Mouse (Mus musculus): ENCODE data around the gene Recql5.

The Recql5 gene

DNA sequence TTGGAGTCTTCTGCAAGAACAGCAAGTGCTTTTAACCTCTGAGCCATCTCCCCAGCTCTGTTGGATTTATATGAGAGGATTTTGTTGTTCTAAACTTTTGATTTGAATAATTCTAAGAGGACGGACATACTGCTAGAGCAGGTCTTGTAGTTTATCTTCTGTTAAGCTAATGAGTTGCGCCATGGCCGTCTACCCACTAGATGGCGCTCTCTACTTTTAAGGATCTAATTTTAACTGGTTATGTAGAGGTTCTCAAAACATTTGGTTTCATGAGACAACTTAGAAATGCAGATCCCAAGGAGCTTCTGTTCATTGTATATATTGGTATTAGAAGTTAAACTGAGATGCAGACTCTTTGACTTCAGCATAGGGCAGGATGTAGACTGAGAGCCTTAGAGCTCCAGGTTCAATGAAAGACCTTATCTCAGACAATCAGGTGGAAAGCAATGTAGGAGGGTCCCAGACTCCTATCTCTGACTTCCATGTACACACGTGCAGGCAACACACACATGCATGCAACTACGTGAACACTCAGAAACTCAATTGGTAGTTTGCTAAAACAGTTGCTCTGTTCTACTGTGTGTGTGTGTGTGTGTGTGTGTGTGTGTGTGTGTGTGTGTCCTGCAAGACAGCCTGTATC, 6.5 kb upstream of the Recql5 start:
- peak; percentile 48 to 76 for DNase-seq (ENCODE audit: low spot score in 2 of 2)

DNA sequence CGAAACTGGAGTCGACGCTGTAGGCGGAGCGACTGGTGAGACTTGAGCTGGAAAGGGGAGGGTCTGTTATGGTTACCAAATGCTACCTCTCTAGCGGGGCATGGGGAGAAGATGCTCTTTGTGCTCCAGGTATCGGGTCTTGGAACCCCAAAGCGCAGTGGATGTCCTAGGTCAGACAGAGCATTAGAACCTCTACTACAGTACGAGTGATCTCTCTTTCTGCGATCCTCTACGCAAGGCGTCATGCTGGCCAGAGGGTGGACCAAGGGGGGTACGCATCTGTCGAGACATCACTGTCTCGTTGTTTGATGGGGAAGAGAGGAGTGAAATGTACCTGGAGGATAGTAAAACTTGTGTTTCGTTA, 452 bp upstream of the Recql5 start:
- no peak for DNase-seq (ENCODE audit: low spot score in 2 of 2)

DNA sequence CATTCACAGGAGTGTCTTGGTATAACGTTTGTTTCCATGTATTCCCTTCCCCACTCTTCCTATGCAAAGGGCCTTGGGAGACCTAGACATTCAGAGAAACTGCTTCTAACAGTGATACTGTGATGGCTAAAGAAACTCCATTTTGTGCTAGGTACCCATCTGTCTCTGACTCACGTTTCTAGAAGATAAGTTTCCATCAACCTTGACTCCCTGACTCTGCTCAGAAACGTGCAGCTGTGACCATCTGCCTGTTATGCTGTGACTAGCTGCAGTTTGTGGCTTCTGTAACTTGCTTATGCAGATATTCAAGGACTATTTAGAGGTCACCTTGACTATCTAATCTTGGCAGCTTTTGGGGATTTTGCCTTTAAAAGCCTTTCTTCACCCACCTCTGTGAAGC, 2.0 kb downstream of the Recql5 start:
- no peak for DNase-seq (ENCODE audit: low spot score in 2 of 2)

DNA sequence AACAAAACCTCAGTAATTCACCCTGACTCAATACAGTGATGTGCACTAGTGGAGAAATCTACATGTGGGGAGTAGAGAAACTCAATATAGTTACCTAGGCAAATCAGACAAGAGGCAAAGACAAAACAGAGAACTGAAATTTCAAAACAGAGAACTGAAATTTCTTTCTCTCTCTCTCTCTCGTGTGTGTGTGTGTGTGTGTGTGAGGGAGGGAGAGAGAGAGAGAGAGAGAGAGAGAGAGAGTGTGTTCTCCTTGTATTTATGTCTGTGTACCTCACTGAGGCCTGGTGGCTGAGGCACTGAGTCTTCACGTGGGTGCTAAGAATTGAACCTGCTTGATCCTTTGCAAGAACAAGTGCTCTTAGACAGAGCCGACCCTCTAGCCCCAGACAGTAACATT, 3.5 kb downstream of the Recql5 start:
- DNase-seq (ENCODE audit: low spot score in 2 of 2) = no peak

DNA sequence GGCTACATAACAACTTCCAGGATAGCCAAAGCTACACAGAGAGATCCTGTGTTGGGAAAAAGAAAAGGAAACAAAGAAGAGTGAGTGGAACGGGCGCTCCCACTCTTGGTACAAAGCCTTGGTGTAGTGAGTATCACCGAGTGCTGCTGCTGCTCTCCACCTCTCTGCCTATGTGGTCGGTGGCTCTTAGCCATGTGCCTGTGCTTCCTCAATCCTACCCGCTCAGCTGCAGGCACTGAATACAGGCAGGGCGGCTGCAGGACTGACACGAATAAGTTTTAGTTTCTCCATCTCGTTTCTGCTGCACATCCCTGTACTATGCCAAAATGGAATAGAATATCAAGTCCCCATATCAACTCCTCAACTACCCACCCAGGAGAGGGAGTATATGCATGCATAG, 4.2 kb downstream of the Recql5 start:
- DNase-seq (ENCODE audit: low spot score in 2 of 2) = peak in 1 of 2 experiments; percentile 47

DNA sequence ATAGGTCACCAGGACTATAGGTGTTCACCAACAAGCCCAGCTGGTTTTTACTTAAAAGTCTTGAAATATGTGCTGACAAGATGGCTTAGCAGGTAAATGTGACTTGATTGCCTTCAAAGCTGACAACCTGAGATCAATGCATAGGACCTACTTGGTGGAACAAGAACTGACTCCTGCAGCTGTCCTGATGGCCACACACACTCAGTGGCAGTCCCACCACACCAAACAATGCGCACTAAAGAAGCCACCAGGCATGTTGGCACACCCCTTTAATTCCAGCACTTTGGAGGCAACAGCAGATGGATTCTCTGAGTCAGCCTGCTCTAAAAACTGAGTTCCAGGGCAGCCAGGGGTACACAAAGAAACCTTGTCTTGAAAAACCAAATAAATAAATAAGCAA, 11.3 kb downstream of the Recql5 start:
- no peak for DNase-seq (ENCODE audit: low spot score in 2 of 2)

DNA sequence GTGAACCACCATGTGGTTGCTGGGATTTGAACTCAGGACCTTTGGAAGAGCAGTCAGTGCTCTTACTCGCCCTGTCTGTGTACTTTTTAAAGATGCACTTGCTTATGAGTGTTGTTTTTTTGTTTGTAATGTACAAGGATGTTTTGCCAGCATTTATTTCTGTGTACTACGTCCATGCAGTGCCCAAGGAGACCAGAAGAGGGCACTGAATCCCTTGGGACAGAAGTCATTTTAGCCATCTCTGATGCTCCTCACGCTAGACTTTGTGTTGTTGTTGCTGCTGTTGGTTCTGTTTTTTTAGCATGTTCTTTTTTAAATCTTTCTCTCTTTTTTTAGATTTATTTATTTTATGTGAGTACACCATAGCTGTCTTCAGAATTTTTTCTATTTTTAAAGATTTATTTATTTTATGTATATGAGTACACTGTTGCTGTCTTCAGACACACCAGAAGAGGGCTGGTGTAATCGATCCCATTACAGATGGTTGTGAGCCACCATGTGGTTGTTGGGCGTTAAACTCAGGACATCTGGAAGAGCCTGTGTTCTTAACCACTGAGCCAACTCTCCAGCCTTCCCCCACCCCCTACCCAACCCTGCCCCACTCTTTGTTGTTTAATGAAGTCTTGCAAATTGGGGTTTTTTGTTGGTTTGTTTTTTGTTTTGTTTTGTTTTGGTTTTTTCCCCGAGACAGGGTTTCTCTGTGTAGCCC, 13.0 kb downstream of the Recql5 start:
- DNase-seq (ENCODE audit: low spot score in 2 of 2) = peak; percentile 70 to 81

DNA sequence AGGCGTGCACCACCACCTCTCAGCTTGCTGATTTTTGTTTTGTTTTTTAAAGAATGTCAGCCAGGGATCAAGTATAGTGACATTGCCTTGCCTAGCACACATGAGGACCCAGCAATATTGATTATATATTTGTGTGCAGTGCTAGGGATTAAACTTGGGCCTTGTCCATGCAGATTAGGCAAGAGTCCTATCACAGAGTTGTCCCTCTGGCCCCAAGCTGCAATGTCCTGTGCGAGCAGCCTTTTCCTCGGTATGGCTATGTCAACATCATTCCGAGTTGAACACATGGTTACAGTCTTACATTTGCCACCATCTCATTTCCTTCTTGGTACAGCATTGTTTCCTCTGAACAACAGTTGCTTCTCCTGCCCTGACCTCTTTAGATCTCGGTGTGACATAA, 14.2 kb downstream of the Recql5 start:
- DNase-seq (ENCODE audit: low spot score in 2 of 2) = no peak

DNA sequence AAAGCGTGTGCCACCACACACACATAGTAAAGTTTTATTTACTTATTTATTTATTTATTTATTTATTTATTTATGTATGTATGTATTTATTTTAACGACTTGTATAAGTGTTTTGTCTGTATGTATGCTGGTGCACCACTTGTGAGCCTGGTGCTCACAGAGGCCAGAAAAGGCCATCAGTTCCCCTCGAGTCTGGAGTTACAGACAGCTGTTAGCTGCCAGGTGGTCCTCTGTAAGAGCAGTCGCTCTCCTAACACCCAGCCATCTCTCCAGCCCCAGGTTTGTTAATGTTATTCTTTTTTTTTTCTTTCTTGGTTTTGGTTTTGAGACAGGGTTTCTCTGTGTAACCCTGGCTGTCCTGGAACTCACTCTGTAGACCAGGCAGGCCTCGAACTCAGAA, 14.6 kb downstream of the Recql5 start:
- no peak for DNase-seq (ENCODE audit: low spot score in 2 of 2)

DNA sequence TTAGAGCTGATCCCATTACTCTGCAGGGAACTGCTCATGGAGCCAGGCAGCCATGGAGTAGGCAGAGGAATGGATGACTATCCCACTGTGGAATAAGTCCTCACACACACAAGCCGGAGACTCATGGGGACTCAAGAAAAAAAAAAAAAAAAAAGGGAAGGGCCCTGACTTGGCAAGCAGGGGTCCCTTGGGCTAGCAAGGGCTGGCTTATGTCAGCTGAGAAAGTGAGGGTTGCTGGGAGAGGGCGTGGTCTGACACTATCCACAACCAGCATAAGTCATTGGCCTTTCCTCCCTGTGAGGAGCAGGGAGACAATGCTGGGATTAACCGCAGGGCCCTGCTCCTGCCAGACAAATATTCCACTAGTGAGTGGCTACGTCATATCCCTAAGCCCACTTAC, 16.7 kb downstream of the Recql5 start:
- no peak for DNase-seq (ENCODE audit: low spot score in 2 of 2)

DNA sequence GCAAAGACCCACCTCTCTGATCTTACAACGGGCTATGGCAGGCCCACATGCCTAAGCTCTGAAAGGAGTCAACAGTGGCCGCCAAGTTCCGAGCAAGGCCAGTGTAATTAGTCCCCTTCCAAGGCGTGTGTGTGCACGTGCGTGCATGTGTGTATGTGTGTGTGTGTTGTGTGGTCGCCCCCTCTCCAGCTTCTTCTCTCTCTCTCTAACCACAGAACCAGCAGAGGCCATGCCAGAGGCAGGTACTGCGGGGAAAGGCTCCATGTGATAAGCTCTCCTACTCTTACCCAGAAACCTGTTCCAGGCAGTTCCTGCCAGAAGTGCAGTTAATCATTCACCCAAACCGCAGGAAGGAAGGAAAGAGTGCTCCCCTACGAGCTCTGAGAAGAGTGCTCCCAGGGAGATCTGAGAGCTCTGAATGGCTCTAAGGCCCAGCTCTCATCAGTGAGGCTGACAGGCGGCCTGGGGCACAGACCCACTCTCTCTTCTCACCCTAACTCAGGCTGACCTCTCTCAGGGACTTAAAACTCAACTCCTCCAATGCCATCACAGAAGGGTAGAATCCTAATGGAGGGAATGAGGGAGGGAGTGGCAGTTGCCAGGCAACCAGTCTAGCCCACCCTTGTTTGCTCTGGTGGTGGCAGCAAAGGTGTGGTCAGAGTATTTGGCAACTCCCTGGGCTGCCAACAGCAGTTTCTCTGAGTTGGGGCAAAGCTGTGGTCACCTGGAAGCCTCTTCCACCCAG, 21.5 kb downstream of the Recql5 start, which contains the start of gene Smim6:
Gene Smim6 (plus strand): TSS at position 386 of the 745 bp plus-strand sequence.
- DNase-seq (ENCODE audit: low spot score in 2 of 2) = peak; percentile 50 to 59

DNA sequence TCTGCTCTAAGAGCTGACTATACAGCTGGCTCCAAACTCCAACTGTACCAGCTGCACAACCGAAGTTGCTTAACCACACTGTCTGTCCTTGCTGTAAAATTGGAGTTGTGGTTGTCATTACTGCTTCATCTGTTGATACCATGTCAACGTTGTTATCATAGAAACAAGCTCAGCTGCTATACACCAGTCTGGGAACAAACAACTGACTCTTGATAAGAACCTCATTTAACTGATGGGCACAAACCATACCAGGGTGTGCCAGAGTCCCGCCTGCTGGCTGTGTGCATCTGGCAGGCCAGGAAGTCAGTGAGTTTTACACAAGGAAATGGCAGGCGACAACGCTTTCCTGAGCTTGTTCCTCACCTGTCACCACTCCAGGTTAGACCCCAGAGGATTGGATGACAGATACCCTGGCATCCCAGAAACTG, 22.1 kb downstream of the Recql5 start:
- DNase-seq (ENCODE audit: low spot score in 2 of 2) = peak in 1 of 2 experiments; percentile 63

DNA sequence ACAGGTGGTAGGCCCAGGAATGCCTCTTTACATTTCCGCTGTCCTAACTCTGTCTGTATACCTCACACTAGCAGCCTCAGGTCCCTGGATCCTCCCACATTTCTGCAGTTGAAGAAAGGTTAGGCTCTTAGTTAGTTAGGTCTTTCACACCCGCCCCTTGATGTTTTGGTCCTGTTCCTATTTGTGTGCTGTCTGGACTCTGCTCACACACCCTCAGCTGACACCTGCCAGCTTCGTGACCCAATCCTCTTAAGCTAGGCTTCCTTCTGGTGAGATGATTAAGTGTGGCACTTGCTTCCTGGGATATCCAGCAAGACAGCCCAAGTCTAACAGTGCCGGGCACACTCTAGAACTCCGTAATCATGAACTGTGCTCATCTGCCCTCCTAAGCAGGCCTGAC, 26.8 kb downstream of the Recql5 start:
- DNase-seq (ENCODE audit: low spot score in 2 of 2) = no peak

DNA sequence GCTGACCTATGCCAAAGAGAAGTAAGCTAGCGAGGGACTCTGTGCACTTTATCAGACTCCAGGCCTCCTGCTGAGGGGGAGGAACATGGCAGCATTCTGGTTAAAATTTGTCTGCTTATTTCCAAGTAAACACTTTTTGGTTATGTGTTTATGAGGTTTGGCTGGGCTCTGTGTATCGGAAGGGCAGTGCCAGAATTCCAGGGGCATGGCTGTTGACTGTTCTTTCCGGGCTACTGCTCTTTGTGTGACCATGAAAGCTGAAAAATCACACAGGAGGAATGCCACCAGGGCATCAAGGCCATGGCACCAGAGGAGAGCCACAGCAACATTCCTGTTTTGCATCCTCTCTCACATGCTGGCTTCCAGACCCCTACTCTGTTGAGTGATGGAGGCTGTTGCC, 27.2 kb downstream of the Recql5 start:
- DNase-seq (ENCODE audit: low spot score in 2 of 2) = no peak

DNA sequence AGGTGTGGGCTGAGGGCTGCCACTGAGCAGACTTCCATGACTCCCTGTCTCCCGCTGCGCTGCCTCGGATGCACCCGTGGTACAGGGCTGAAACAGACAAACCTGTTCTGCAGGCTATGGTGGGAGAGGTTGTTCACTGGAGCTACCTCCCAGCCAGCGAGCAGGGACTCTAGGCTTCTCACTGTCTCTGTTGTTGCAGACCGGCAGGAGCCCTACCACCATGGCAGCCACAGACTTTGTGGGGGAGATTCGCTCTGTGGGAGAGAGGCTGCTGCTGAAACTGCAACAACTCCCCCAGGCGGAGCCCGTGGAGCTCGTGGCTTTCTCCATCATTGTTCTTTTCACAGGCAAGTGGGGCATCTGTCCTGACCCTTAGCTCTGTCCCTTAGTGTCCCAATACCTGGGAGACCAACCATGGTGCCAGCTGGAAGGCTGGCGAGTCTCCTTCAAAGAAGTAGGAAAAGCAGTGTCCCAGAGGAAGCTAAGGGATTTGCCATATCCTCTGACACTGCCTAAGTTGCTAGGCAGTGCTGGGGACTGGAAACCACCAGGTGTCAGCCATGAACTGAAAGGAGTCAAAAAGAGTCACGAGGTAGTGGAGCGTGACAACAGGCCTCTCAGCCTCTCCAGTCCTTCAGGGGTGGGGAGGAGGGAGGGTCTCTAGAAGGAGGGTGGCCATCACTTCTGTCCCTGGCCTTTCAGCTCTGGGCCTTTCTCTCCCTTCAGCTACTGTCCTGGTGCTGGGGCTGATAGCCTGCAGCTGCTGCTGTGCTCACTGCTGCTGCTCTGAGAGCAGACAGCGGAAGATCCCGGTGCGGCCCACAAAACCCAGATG, 28.1 kb downstream of the Recql5 start:
- no peak for DNase-seq (ENCODE audit: low spot score in 2 of 2)

DNA sequence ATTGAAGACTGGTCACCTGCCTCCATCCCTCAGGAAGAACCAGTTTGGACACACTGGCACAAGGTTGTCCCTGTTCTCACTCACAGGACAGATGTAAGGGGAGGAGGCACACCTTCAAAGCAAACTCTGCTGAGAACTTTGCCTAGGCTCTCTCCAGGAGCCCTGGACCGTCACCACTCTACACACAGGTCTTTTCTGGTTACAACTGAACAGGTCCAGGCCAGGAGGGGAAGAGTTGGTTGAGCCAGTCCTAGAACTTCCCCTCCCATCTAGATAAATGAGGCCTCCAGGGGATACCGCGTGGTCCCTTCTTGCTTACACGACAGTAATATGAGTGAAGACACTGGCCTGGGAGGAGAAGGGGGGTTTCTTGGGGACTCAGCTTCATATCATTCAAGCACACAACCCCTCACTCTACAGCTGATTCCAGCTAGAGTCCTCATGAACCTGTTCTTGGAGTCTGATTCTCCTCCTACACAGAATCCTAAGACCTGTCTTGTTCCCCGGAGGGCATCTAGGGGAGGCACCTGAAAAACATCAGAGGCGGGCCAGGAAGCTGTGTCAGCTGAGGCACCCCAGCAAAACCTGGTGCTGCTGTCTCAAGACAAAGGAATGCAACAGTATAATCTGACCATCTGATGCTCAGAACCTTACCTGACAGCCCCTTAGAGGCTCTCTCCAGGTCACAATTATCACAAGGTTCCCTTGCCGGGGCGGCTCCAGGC, 28.9 kb downstream of the Recql5 start:
- peak in 1 of 2 experiments; percentile 58 for DNase-seq (ENCODE audit: low spot score in 2 of 2)

DNA sequence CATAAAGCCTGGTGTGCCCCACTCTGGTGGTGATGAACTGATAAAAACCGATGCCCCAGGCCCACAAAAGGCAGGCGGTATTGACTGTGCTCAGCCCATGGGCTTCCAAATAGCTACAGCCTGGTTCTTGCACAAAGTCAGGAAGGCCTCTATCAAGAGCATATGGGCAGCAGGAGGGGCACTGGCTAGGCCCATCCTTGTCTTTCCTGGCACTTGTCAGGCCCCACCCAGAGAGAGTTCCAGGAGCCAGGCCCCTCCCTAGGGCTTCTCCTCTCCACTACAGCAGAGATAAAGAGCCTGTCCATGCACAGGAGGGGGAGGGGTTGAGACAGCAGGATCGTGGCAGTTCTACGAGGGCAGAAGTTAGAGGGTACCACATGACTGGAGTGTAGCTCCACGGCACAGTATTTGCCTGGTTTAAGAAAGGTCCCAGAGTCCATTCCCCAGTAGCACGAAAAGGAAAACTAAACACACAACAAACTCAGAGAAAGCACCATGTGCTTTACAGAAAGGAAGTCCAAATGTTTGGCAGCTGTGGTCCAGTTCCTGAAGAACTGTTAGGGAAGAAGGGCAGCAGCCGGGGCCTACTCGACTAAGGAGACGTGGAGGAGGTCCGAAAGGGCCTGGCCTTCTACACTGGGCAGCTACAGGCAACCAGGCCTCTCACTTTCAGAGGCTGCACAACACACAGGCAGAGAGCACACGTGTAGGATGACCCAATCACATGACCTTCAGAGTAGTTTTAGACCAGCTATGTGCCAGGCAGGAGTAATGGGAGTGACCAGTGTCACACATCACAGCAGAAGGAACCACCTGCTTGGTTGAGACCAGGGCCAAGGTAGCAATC, 29.7 kb downstream of the Recql5 start:
- peak; percentile 71 to 79 for DNase-seq (ENCODE audit: low spot score in 2 of 2)

DNA sequence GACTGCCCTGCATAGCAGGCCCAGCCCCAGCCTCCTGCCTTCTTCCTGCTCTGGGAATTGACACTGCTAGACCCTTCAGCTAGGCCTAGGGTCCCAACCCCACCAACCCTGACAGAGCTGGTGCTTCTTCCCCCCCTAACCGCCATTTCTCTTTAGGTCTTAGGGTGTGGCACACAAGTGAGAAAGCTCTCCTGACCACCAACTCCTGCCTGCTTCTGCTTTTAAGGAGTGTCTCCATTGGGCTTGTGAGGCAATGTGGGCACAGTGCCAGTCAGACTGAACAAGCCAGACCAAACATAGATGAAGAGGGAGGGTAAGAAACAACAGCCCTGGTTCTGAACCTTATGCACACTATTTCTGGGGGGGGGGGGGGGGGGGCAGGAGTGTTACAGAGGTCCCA, 30.4 kb downstream of the Recql5 start:
- peak in 1 of 2 experiments; percentile 85 for DNase-seq (ENCODE audit: low spot score in 2 of 2)

DNA sequence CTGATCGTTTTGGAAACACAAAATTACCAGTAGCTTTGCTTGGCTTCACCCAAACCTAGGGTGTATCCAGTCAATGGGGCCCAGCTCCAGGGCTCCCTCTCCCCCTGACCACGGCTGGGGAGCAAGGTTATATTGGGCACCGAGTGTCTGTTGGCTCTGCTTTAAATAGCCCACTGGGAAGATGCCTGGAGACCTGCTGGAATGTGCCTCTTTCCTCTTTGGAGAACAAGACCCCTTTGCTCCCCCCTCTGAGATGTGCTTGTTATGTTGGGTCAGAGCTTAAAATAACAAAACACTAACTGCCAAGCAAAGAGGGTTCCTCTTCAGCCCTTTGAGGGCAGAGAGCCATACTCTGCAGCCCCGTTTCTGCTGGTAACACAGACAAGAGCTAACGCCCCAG, 31.1 kb downstream of the Recql5 start:
- DNase-seq (ENCODE audit: low spot score in 2 of 2) = peak in 1 of 2 experiments; percentile 48
